Mouse (Mus musculus): ENCODE results near the gene Wdr74. TPM values are rescaled to one million over a fixed set of nuclear protein-coding genes. Genes with fewer than 3 reads are reported as not detected.
"Not testable (repeated sequence)": the region's sequence is repeated elsewhere in the genome, so short reads cannot be mapped to it uniquely, and the experiment has no call there.

Wdr74 gene
- polyA plus RNA-seq, 1 experiment from 2014 or later: 73.3 TPM

GRCm38 (mm10) chr19:8721378-8721777 lies 14.2 kb upstream of the Wdr74 start:
- Histone ChIP-seq H3K4me3 (no peak overlapping the region), H3K4me2 (replicated peaks) (peak overlapping the region; percentile 67; the same call in 1 of the 2 replicates), H3K9me3 (replicated peaks) (no peaks in the 10 kb centered on the region), H3K27ac (no peak overlapping the region), H3K4me1 (peaks cover 26% of the 10 kb centered on the region), H3K36me3 (peaks cover 22% of the 10 kb centered on the region), H3K27me3 (no peaks in the 10 kb centered on the region), H3K9ac (no peak overlapping the region)
- ATAC-seq (ENCODE audit: low FRiP score): no peak
- WGBS: 83% methylated on average over 1 of the region's 1 CpGs

- Histone ChIP-seq H3K27ac (peak overlapping the region; percentile 95), H3K9ac (peak overlapping the region; percentile 91), H3K4me1 (peaks cover 26% of the 10 kb centered on the region), H3K36me3 (peaks cover 28% of the 10 kb centered on the region), H3K4me3 (peak overlapping the region; percentile 76), H3K9me3 (replicated peaks) (no peaks in the 10 kb centered on the region), H3K27me3 (no peaks in the 10 kb centered on the region), H3K4me2 (replicated peaks) (peak overlapping the region; percentile 67)
- 71% methylated on average over 4 of the region's 4 CpGs for WGBS
- no peak for ATAC-seq (ENCODE audit: low FRiP score)
These were observed 13.6 kb upstream of the Wdr74 start for GRCm38 (mm10) chr19:8722021-8722420.

- 0% methylated on average over 5 of the region's 5 CpGs for WGBS
- Histone ChIP-seq H3K4me2 (replicated peaks) (peak overlapping the region; percentile 67), H3K27me3 (no peaks in the 10 kb centered on the region), H3K4me3 (peak overlapping the region; percentile 76), H3K4me1 (peaks cover 26% of the 10 kb centered on the region), H3K27ac (peak overlapping the region; percentile 95), H3K9me3 (replicated peaks) (no peaks in the 10 kb centered on the region), H3K36me3 (peaks cover 30% of the 10 kb centered on the region), H3K9ac (peak overlapping the region; percentile 91)
- no peak for ATAC-seq (ENCODE audit: low FRiP score)
These were observed 13.1 kb upstream of the Wdr74 start for GRCm38 (mm10) chr19:8722559-8722906.

GRCm38 (mm10) chr19:8722907-8723573 lies 12.6 kb upstream of the Wdr74 start, which contains the start of gene Slc3a2:
Gene Slc3a2, minus strand, starts transcription at chr19:8723369.
- H3K4me3 ChIP-seq: peak within 1 kb of the TSS; percentile 76
- H3K27ac ChIP-seq: peak within 1 kb of the TSS; percentile 95
- peaks cover 26% of the 10 kb centered on the region for H3K4me1 ChIP-seq
- peaks cover 30% of the 10 kb centered on the region for H3K36me3 ChIP-seq
- H3K27me3 ChIP-seq: no peaks in the 10 kb centered on the region
- H3K9me3 ChIP-seq (replicated peaks): no peaks in the 10 kb centered on the region
- peak within 1 kb of the TSS; percentile 76 for H3K4me2 ChIP-seq (replicated peaks)
- under 1% methylated on average over 50 of the region's 50 CpGs for WGBS
- H3K9ac ChIP-seq: peak within 1 kb of the TSS; percentile 91
- peak; percentile 96 for ATAC-seq (ENCODE audit: low FRiP score)

GRCm38 (mm10) chr19:8723574-8724346 lies 11.9 kb upstream of the Wdr74 start:
- Histone ChIP-seq H3K27me3 (no peaks in the 10 kb centered on the region), H3K4me2 (replicated peaks) (peak overlapping the region; percentile 76), H3K27ac (peak overlapping the region; percentile 81), H3K9ac (peak overlapping the region; percentile 91), H3K4me3 (peak overlapping the region; percentile 76), H3K4me1 (peaks cover 26% of the 10 kb centered on the region), H3K36me3 (peaks cover 30% of the 10 kb centered on the region), H3K9me3 (replicated peaks) (no peaks in the 10 kb centered on the region)
- under 1% methylated on average over 20 of the region's 20 CpGs for WGBS
- ATAC-seq (ENCODE audit: low FRiP score): no peak

- peaks cover 30% of the 10 kb centered on the region for H3K36me3 ChIP-seq
- H3K4me2 ChIP-seq (replicated peaks): peak overlapping the region; percentile 76
- 4% methylated on average over 2 of the region's 2 CpGs for WGBS
- ATAC-seq (ENCODE audit: low FRiP score): no peak
- H3K4me1 ChIP-seq: peaks cover 26% of the 10 kb centered on the region
- no peak overlapping the region for H3K27ac ChIP-seq
- H3K9me3 ChIP-seq (replicated peaks): no peaks in the 10 kb centered on the region
- no peaks in the 10 kb centered on the region for H3K27me3 ChIP-seq
- peak overlapping the region; percentile 76 for H3K4me3 ChIP-seq
- H3K9ac ChIP-seq: peak overlapping the region; percentile 91
These were observed 11.2 kb upstream of the Wdr74 start for GRCm38 (mm10) chr19:8724392-8724791.

GRCm38 (mm10) chr19:8725081-8725613 lies 10.5 kb upstream of the Wdr74 start:
- H3K9ac ChIP-seq: peak overlapping the region; percentile 91
- peak overlapping the region; percentile 76 for H3K4me2 ChIP-seq (replicated peaks)
- no peaks in the 10 kb centered on the region for H3K27me3 ChIP-seq
- peaks cover 30% of the 10 kb centered on the region for H3K36me3 ChIP-seq
- peaks cover 26% of the 10 kb centered on the region for H3K4me1 ChIP-seq
- peak overlapping the region; percentile 76 for H3K4me3 ChIP-seq
- H3K9me3 ChIP-seq (replicated peaks): no peaks in the 10 kb centered on the region
- H3K27ac ChIP-seq: no peak overlapping the region
- no peak for ATAC-seq (ENCODE audit: low FRiP score)
- WGBS: 55% methylated on average over 4 of the region's 4 CpGs

- Histone ChIP-seq H3K27me3 (no peaks in the 10 kb centered on the region), H3K36me3 (peaks cover 30% of the 10 kb centered on the region), H3K4me1 (peaks cover 22% of the 10 kb centered on the region), H3K4me3 (no peak overlapping the region), H3K9ac (no peak overlapping the region), H3K9me3 (replicated peaks) (no peaks in the 10 kb centered on the region), H3K27ac (no peak overlapping the region), H3K4me2 (replicated peaks) (no peak overlapping the region)
- WGBS: 21% methylated on average over 3 of the region's 3 CpGs
- no peak for ATAC-seq (ENCODE audit: low FRiP score)
These were observed 8.8 kb upstream of the Wdr74 start for GRCm38 (mm10) chr19:8726609-8727390.

- peaks cover 30% of the 10 kb centered on the region for H3K36me3 ChIP-seq
- no peak overlapping the region for H3K4me2 ChIP-seq (replicated peaks)
- H3K4me1 ChIP-seq: peaks cover 14% of the 10 kb centered on the region
- H3K27ac ChIP-seq: no peak overlapping the region
- no peak for ATAC-seq (ENCODE audit: low FRiP score)
- no peaks in the 10 kb centered on the region for H3K9me3 ChIP-seq (replicated peaks)
- no peak overlapping the region for H3K9ac ChIP-seq
- H3K27me3 ChIP-seq: no peaks in the 10 kb centered on the region
- no peak overlapping the region for H3K4me3 ChIP-seq
- 28% methylated on average over 5 of the region's 5 CpGs for WGBS
These were observed 8.0 kb upstream of the Wdr74 start for GRCm38 (mm10) chr19:8727495-8728114.

- not testable (repeated sequence) for H3K27ac ChIP-seq; H3K9ac ChIP-seq; H3K27me3 ChIP-seq; H3K4me3 ChIP-seq; ATAC-seq (ENCODE audit: low FRiP score); H3K4me2 ChIP-seq (replicated peaks); H3K9me3 ChIP-seq (replicated peaks)
- H3K36me3 ChIP-seq: peaks cover 30% of the 10 kb centered on the region
- 50% methylated on average over 3 of the region's 3 CpGs for WGBS
- H3K4me1 ChIP-seq: peaks cover 14% of the 10 kb centered on the region
These were observed 7.1 kb upstream of the Wdr74 start for GRCm38 (mm10) chr19:8728335-8729099.

GRCm38 (mm10) chr19:8734334-8734733 lies 1.3 kb upstream of the Wdr74 start:
- peaks cover 10% of the 10 kb centered on the region; the same call in 1 of the 2 replicates for H3K4me1 ChIP-seq
- H3K9ac ChIP-seq: no peak overlapping the region
- peaks cover 18% of the 10 kb centered on the region for H3K36me3 ChIP-seq
- no peak overlapping the region for H3K27ac ChIP-seq
- no peaks in the 10 kb centered on the region for H3K27me3 ChIP-seq
- 84% methylated on average over 3 of the region's 3 CpGs for WGBS
- ATAC-seq (ENCODE audit: low FRiP score): no peak
- H3K9me3 ChIP-seq (replicated peaks): no peaks in the 10 kb centered on the region
- H3K4me2 ChIP-seq (replicated peaks): no peak overlapping the region
- no peak overlapping the region for H3K4me3 ChIP-seq

Data from hindbrain, embryonic 12.5 days (tissue).